Mouse (Mus musculus) stomach, embryonic 16.5 days (tissue): ENCODE data around the gene Gm13023. TPM values are rescaled to one million over a fixed set of nuclear protein-coding genes. Genes with fewer than 3 reads are reported as not detected.
"Not testable (repeated sequence)": the region's sequence is repeated elsewhere in the genome, so short reads cannot be mapped to it uniquely, and the experiment has no call there.

Experiments
- ATAC-seq: fragments of 200-750 bp; cut with Nextera tagmentation; 2 replicates; pipeline ENCODE4 v1.8.0; 2017; ENCODE audit warnings: moderate number of reproducible peaks, moderate TSS enrichment; ENCODE audit not compliant: insufficient read depth, low FRiP score
- H3K27ac ChIP-seq: fragments of 300-500 bp; sonication (generic); 2 replicates; pipeline ENCODE4 v1.5.1; 2014; ENCODE audit warnings: low read length
- H3K27me3 ChIP-seq: fragments of 300-500 bp; sonication (generic); 2 replicates; pipeline ENCODE4 v1.6.1; 2014; ENCODE audit warnings: low read length, control low read depth, mixed read lengths; ENCODE audit not compliant: control insufficient read depth, insufficient read depth
- H3K36me3 ChIP-seq: fragments of 300-500 bp; sonication (generic); 2 replicates; pipeline ENCODE4 v1.6.1; 2014; ENCODE audit warnings: low read length; ENCODE audit not compliant: control insufficient read depth, insufficient read depth
- H3K4me1 ChIP-seq: fragments of 300-500 bp; sonication (generic); 2 replicates; pipeline ENCODE4 v1.6.1; 2014; ENCODE audit warnings: low read length, control low read depth, mixed read lengths; ENCODE audit not compliant: control insufficient read depth, insufficient read depth
- H3K4me2 ChIP-seq: fragments of 300-500 bp; sonication (generic); 2 replicates; pipeline ENCODE4 v1.6.1; 2014; ENCODE audit warnings: low read depth, low read length, mixed read lengths
- H3K4me3 ChIP-seq: fragments of 300-500 bp; sonication (generic); replicated peaks from 2 replicates; pipeline ENCODE4 v1.5.1; 2014; ENCODE audit warnings: mild to moderate bottlenecking, low read length
- H3K9ac ChIP-seq: fragments of 300-500 bp; sonication (generic); 2 replicates; pipeline ENCODE4 v1.6.1; 2014; ENCODE audit warnings: low read length
- H3K9me3 ChIP-seq: fragments of 300-500 bp; sonication (generic); replicated peaks from 2 replicates; pipeline ENCODE4 v1.6.1; 2016; ENCODE audit warnings: low read length, control low read depth; ENCODE audit not compliant: control insufficient read depth
- WGBS: fragments of 180-500 bp; shearing (Covaris S2); extraction: QIAGEN DNeasy Blood & Tissue Kit; methylation state at CpG from one replicate; pipeline ENCODE4 v1.1.7; 2014; 5-methylcytosine and 5-hydroxymethylcytosine counted together
- polyA plus RNA-seq: library from polyadenylated mRNA; unstranded; fragments of >200 nt; fragmentation: Nextera tagmentation; extraction: Ambion mirVana; gene quantifications from 2 replicates; pipeline ENCODE4 v1.2.1, GENCODE M21; 2015

Gm13023 gene
- not detected in 2 replicates for polyA plus RNA-seq

GRCm38 (mm10) chr4:143789052-143789451, at the start of gene Gm13023:
Gm13023 (plus strand) TSS chr4:143789352.
- not testable (repeated sequence) for H3K4me3 ChIP-seq, H3K27me3 ChIP-seq, H3K4me1 ChIP-seq, H3K4me2 ChIP-seq, H3K36me3 ChIP-seq, H3K27ac ChIP-seq, H3K9ac ChIP-seq, H3K9me3 ChIP-seq, ATAC-seq
- 93% methylated on average over 3 of the region's 3 CpGs for WGBS

DNA sequence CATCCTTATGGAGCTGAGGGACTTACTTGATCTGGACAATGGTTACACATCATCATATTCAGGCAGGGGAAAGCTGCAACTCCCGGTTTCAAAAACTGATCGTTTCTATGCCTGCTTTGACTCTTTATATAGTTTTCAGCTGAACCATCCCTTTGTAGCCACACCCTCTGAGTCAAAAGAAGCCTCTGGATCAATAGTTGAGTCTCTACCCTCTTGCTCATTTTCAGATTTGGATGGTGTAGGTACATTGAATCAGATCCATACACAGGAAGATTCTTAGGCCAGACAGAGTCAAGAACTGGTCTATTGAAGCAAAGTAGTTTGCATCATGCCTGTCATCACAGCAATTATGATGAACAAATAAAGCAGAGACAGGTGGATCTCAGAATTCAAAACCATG, 26.8 kb downstream of the Gm13023 start, which contains the start of gene Gm13084:
Gm13084 (minus strand) TSS at position 101 of the 400 bp plus-strand sequence.
- no peak within 1 kb of the TSS for H3K4me2 ChIP-seq
- H3K27ac ChIP-seq: no peak within 1 kb of the TSS
- H3K4me3 ChIP-seq: no peak within 1 kb of the TSS
- 70% methylated on average over 2 of the region's 2 CpGs for WGBS
- ATAC-seq: no peak
- no peak within 1 kb of the TSS for H3K9ac ChIP-seq
- no peaks in the 10 kb centered on the region for H3K36me3 ChIP-seq
- H3K27me3 ChIP-seq: no peaks in the 10 kb centered on the region
- no peaks in the 10 kb centered on the region for H3K9me3 ChIP-seq
- no peaks in the 10 kb centered on the region for H3K4me1 ChIP-seq

Other genes with a start within 250 kb of the Gm13023 start
- gene BC080695, start 237.7 kb upstream of the Gm13023 start, polyA plus RNA-seq: not detected in 2 replicates
- gene Gm13057, start 237.6 kb upstream of the Gm13023 start, polyA plus RNA-seq: not detected in 2 replicates
- not detected in 2 replicates for gene Gm13083, start 174.3 kb upstream of the Gm13023 start, polyA plus RNA-seq
- not detected in 2 replicates for gene Gm13088, start 132.1 kb upstream of the Gm13023 start, polyA plus RNA-seq
- not detected in 2 replicates for gene Gm13089, start 86.6 kb upstream of the Gm13023 start, polyA plus RNA-seq
- not detected in 2 replicates for gene Gm13078, start 69.9 kb upstream of the Gm13023 start, polyA plus RNA-seq
- gene Gm13084, start 26.7 kb downstream of the Gm13023 start, polyA plus RNA-seq: not detected in 2 replicates
- not detected in 2 replicates for gene Gm13103, start 57.1 kb downstream of the Gm13023 start, polyA plus RNA-seq
- gene Pramef6, start 111.0 kb downstream of the Gm13023 start, polyA plus RNA-seq: not detected in 2 replicates
- not detected in 2 replicates for gene Pramef25, start 161.7 kb downstream of the Gm13023 start, polyA plus RNA-seq
- gene Gm13101, start 177.6 kb downstream of the Gm13023 start, polyA plus RNA-seq: not detected in 2 replicates
- not detected in 2 replicates for gene Pramef17, start 205.0 kb downstream of the Gm13023 start, polyA plus RNA-seq